Mouse (Mus musculus): ENCODE data around the gene Olfr1122.
"Not testable (repeated sequence)": the region's sequence is repeated elsewhere in the genome, so short reads cannot be mapped to it uniquely, and the experiment has no call there.

Olfr1122 gene

DNA sequence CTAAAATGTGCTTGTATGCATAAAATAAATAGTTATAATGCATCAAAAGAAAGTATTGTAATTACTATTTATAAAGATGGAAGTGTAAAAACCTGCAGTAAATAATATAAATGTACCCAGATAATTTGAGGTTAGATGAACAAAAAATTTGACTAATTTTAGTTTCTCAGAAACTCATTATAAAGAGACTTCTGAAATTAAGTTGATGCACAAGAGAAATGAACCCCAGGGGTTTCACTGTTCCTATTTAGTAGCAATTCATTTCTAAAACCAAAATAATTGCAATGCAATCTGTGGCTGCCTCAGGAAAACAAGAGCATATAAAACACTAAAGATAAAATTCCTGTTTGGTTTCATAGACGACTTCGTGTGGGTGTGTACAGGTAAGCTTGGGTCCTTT lies at the start of gene Olfr1122:
Gene Olfr1122 (plus strand): TSS at position 301 of the 400 bp plus-strand sequence.
- DNase-seq (ENCODE audit: low read depth), result no peak

DNA sequence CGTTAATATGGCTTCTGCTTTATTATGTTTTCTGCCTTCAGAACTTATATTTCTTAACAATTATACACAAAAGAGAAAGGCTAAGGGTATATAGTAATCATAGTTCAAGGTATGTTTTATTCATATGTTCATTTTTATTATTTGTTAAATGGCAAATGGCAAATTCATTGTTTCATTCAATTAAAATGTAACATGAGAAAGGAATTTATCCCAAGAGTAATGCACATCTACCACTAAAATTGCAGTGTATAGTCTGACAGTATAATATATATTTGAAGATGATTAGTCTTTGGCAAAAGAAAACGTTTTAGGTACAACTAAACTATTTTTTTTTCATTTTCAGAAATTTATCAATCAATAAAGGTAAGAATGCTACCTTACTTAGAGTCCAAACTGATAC lies 31.1 kb upstream of the Olfr1122 start, which contains the start of gene Olfr1120:
Gene Olfr1120 (plus strand): TSS at position 301 of the 400 bp plus-strand sequence.
- no peak for DNase-seq (ENCODE audit: low read depth)

GRCm38 (mm10) chr2:87360121-87360520 lies 25.5 kb upstream of the Olfr1122 start:
- not testable (repeated sequence) for DNase-seq (ENCODE audit: low read depth)

GRCm38 (mm10) chr2:87369595-87369994 lies 16.1 kb upstream of the Olfr1122 start, which contains the start of gene Olfr1121:
Gene Olfr1121 (plus strand): TSS chr2:87369895.
- no peak for DNase-seq (ENCODE audit: low read depth)

- no peak for DNase-seq (ENCODE audit: low read depth)
Measured at GRCm38 (mm10) chr2:87371726-87372125, 13.9 kb upstream of the Olfr1122 start.

DNA sequence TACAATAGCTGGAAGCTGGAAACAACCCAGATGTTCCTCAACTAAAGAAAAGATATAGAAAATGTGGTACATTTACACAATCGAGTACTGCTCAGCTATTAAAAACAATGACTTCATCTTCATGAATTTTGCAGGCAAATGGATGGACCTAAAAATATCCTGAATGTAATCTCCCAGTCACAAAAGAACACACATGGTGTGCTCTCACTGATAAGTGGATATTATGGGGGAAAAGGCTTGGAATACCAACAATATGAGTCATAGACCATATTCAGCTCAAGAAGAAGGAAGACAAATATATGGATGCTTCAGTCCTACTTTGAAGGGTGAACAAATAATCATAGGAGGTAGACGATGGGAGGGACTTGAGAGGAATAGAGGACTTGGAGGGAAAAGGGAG lies 1.7 kb upstream of the Olfr1122 start:
- no peak for DNase-seq (ENCODE audit: low read depth)

GRCm38 (mm10) chr2:87393605-87394004 lies 8.0 kb downstream of the Olfr1122 start:
- not testable (repeated sequence) for DNase-seq (ENCODE audit: low read depth)

- not testable (repeated sequence) for DNase-seq (ENCODE audit: low read depth)
Measured at GRCm38 (mm10) chr2:87394686-87395085, 9.0 kb downstream of the Olfr1122 start.

DNA sequence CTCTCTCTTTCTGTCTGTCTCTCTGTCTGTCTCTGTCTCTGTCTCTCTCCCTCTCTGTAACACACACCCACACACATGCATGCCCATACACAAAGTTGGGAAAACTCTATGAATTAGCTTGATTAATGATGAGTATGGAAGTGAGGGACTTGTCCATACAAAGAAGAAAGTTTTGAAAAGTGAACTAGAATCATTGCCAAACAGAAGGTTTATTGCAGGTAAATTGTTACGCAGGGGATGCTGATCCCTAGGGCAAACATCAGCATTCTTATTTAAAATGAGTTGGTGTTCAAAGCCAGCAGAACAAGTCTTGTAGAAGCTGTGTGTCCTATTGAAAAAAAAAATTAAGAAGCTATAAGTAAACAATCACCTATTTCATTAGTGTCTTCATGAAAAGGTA lies 30.7 kb downstream of the Olfr1122 start, which contains the start of gene Olfr1123:
Gene Olfr1123 (plus strand): TSS at position 301 of the 400 bp plus-strand sequence.
- no peak for DNase-seq (ENCODE audit: low read depth)

GRCm38 (mm10) chr2:87429975-87430374 lies 44.3 kb downstream of the Olfr1122 start, which contains the start of gene Olfr1124:
Gene Olfr1124 (plus strand): TSS chr2:87430275.
- no peak for DNase-seq (ENCODE audit: low read depth)

DNA sequence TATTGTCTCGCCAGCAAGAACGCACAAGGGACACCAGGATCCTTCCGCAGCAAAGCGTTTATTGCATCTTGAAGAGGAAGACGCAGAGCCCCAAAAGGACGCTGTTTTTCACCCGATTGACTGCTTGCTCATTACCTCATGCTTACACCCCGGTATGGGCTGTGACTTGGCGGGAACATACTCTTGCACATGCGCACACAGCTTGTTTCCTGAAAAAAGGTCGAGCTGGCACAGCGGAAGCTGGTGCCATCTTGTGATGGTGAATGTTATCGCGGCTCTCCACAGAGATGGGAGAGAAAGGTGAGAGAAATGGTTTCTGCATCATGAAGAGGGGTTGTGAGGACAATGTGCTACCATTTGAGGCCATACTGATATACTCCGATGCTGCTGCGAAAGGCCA lies 52.1 kb downstream of the Olfr1122 start:
- no peak for DNase-seq (ENCODE audit: low read depth)
